Mouse (Mus musculus) heart, postnatal 0 days (tissue): Measurements from ENCODE around the gene Arl2.

Source experiments
- CTCF ChIP-seq: IDR thresholded peaks from 2 replicates; pipeline ENCODE4 v1.5.1; 2016; ENCODE audit warnings: antibody characterized with exemption, control low read depth, low read depth
- EP300 ChIP-seq: IDR thresholded peaks from 2 replicates; pipeline ENCODE4 v1.6.1; 2016; ENCODE audit warnings: antibody characterized with exemption, low read depth

DNA sequence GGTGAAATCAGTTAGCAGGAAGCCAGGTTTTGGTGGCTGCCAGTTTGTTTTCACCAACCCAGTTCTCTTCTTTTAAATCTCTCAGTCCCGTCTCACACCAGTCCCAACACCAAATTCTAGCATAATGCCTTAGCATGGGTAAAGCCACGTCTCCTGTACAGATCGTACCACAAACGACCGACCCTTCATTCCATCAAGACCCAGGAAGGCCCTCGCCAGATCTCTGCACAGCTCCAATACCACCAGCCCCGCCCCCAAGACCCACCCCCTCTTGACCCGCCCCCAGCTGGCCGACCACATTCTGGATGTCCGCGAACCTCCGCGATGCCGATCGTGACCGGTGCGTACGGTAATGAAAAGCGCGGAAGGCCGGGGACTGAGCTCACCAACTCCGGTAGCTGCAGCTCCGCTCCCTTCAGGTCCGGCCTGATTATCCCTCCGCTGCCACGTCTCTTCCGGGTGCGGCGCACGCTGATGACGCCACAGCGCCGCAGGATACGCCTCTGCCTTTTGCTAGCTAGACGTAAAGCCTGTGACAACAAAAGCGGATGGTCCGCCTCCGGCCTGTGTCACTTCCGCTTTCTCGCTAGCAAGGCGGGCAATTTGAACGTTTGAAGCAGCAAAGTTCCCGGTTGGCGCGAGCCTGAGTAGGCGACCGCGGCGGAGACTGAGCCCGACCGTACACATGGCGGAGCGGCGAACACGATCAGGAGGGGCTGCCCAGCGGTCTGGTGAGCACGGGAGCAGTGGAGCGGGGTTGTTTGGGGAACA, 56.7 kb downstream of the Arl2 start, which contains the start of the genes Zfpl1 and Cdca5:
- TF ChIP-seq CTCF: no peak
- TF ChIP-seq EP300: 0 out of 2 replicates have a peak, but pooled peaks have one; percentile 56
